Mouse (Mus musculus): ENCODE measurements around the gene Spata33.
"Not testable (repeated sequence)": the region's sequence is repeated elsewhere in the genome, so short reads cannot be mapped to it uniquely, and the experiment has no call there.

Spata33 gene

DNA sequence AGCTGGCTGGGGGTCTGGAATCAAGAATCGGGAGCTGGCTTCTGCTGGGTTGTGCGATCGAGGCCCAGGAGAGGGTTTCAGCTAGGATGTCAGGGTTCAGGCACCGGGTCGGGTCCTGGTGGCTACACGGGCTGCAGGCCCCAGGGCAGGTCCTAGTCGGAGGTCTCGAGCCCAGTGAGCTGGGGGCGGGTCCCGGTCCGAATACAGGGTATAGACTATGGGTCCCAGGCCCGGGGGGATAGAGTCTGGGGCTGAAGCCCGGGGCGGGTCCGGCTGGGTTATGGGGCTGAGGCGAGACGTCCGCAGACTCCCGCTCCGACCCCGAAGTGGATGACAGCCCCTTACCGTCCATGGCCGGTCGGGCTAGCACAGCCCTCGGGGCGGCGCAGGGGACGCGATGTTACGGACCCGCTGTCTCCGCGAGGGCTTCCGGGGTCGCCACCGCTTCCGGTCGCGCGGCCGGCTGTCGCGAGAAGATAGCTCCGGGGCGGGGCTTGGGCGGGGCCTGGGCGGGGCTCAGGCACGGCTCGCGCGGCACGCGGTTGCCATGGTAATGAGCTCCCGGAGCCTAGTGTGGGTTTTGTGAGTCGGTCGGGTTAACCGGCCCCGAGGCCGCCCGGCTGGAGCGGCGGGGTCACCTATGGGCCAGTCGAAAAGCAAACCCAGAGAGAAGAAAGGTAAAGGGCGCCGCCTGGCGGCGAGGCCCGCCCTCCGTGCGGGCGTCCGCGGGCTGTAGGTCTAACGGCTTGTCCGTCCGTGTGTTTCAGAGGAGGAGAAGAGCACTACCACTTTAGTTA, at the start of gene Spata33, which contains the start of gene Chmp1a:
TSS of gene Spata33 (plus strand) at position 512 of the 797 bp plus-strand sequence.
TSS of gene Chmp1a (minus strand) at position 443 of the 797 bp plus-strand sequence.
- peak; percentile 90 for DNase-seq

DNA sequence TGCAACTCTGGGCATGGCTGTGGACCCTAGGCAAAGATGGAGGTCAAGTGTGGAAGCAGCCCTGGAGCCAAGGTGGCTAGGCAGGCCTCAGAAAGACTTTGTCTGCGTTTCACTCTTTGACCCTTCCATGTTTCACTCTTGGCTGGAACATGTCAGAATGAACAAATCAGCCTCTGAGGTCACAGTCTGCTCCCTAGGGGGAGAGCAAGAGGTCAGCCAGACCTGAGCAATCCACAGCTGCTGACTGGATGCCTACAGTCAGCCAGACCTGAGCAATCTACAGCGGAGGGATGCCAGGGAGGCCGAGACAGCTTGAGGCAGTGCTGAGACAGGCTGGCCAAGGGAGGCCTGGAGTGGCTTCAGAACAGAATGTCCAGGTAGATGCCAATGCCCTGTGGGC, 31.2 kb upstream of the Spata33 start:
- peak; percentile 27 for DNase-seq

DNA sequence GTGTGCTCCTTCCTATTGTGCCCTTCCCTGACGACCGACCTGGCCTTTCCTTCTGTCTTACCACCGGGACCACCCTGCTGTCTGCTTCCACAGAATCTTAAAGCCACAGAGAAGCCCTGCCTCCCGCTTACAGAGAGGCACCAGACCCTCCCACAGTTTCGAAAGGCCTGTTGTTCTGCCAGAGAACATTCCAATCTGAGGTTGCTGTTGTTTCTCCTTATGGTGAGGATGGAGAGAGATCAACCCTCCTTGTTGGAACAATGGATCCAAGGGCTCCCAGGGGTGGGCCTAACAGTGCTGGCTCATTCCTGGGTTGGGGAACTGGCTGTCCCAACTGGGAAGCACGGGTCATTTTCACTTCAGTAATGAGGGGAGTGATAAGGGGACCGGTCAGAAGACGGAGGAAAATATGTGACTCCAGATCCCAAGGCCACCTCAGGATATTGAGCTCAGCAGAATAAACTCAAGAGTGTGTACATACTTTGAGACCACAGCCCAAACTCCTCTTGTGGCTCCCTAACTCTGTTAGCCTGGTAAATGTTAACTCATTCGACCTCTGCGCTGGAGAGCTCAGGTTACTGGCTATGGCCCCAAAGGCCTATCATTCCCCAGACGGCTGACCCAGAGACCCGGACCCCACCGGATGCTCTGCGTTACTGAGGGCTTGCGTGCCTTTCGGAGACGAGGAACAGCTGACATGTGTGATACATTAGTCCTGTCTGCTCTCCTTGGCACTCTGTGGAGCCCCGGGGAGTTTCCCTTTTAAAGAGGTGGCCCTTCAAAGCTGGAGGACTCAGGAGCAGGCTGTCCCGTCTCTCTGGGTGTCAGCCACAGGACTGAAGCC, 26.8 kb upstream of the Spata33 start, which contains the start of gene Dpep1:
TSS of gene Dpep1 (plus strand) at position 677 of the 844 bp plus-strand sequence.
- peak; percentile 57 for DNase-seq

DNA sequence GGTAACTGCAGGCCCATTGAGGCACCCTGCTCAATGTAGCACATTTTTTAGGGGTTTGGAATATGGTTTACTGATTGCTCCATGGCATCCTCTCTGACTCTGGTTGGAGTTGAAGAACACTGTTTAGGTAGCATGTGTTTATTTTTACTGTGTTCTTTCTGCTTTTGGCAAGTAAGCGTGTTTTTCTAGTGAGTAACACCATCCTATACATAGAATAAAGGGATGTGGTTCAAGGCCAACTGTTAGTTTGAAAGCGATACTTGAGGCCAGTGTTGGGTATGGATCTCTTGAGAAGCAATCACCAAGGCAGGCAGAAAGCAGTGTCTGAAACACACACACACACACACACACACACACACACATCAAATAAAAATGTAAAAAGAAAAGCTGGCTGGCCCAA, 24.6 kb upstream of the Spata33 start:
- DNase-seq = no peak

DNA sequence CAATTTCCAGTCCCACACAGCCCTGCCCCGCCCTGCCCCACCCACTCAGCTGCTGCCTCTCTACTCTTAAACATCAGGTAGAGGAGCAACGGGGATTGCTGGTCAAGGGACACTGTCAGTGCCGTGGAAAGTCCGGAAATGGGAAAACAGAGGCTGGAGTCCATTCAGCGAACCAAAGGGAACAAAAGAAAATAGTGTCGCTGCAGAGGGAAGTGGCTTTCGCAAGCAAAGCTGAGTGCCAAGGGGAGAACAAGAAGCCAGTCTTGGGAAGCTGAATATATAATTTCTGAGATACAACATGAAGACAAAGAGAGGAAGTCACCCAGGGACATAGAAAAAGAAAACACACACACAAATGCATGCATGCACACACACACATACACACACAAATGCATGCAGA, 23.8 kb upstream of the Spata33 start:
- no peak for DNase-seq

DNA sequence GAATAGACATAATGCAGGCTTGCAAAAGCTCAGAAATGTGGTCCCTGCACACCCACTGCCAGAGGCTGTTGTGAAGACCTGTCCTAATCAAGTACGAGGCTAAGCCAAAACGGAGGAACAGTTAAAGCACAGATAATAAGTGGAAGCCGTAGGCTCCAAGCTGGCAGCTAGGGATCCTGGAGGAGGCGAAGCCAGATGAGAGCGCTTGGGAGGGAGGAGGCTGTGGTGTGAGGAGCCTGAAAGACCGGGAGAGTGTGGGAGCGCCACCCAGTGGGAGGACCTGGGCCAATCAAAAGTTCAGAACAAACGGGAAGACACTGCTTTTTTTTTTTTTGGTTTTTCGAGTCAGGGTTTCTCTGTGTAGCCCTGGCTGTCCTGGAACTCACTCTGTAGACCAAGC, 22.0 kb upstream of the Spata33 start:
- peak; percentile 82 for DNase-seq

DNA sequence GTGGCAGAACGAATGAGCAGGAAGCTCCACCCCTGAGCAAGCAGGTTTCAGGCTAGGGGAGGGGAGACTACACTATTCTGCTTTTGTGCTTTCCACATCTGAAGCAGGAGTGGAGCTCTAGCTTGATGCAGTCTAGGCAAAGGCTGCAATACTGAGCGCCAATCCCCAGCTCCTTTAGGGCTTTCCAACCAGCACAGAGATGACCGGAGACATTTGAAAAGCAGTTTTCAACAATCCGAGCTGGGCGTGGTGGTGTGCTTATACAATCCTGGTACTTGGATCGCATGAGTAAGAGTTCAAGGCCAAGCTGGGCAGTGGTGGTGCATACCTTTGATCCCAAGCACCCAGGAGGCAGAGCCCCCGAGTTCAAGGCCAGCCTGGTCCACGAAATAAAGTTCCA, 20.7 kb upstream of the Spata33 start:
- no peak for DNase-seq

DNA sequence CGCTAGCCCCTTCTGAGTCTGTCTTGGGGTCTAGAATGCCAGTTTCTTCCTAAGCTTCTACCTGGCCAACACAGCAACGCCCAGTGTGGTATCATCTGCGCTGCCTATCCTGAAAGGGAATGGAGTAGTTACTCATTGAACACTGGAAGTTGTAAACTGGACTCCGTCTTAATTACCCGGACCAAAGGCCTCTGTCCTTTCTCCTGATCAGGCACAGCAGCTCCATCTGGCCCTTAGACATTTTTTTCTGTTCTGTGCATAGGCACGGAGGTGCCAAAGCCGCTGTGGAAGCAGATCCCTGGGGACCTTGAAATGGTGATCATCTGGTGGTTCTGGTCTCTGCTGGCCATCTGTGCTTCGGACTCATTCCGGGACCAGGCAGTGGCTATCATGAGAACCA, 18.9 kb upstream of the Spata33 start:
- no peak for DNase-seq

DNA sequence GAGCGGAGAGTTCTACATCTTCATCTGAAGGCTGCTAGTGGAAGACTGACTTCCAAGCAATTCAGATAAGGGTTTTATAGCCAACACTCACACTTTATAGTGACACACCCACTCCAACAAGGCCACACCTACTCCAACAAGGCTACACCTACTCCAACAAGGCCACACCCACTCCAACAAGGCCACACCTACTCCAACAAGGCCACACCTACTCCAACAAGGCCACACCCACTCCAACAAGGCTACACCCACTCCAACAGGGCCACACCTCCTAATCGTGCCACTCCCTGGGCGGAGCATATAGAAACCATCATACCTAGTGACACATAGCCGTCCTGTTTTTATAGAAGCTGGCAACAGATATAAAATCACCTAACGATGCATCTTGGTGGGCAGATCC, 15.6 kb upstream of the Spata33 start:
- DNase-seq = not testable (repeated sequence)

DNA sequence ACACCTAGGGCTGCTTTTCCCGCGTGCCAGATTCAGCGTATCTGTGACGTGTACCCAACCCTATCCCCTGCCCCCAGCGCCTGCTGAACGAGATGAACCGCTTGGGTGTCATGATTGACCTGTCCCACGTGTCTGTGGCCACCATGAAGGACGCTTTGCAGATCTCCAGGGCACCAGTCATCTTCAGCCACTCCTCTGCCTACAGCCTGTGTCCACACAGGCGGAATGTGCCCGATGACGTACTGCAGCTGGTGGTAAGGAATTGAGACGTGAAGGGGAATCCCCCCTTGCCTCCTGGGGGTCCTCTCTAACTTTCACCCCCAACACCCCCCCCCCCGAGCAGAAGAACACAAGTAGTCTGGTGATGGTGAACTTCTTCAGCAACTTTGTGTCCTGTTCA, 12.8 kb upstream of the Spata33 start:
- no peak for DNase-seq

DNA sequence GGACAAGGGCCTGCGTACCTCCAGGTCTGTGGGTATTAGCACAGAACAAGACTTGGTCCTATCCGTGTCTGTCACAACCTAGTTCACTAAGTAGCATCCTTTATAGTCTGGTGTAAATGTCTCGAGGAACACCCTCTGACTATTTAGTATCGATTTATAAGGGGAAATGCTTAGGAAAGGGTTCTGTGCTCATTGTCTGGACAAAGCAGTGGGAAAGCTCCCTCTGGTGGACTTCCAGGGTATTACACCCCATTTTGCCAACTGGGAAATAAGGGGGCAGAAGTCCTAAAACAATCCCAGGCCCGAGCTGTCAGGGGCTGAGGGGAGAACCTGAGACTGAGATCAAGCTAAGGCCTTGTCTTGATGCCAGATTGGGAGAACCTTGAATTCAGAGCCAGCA, 10.3 kb upstream of the Spata33 start:
- peak; percentile 85 for DNase-seq

DNA sequence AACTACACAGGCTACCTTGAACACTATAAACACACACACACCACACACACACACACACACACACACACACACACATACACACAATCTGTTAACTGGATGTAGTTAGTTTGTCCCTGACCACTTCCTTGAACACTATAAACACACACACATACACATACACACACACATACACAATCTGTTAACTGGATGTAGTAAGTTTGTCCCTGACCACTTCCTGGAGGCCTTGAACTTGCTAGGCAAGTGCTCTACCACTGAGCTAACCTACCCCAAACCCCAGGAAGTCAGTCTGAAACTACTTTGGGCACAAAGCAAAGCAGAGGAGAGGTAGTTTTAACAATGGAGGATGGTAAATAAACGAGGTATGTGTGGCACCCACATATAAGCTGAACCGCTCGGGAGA, 9.1 kb upstream of the Spata33 start:
- no peak for DNase-seq

DNA sequence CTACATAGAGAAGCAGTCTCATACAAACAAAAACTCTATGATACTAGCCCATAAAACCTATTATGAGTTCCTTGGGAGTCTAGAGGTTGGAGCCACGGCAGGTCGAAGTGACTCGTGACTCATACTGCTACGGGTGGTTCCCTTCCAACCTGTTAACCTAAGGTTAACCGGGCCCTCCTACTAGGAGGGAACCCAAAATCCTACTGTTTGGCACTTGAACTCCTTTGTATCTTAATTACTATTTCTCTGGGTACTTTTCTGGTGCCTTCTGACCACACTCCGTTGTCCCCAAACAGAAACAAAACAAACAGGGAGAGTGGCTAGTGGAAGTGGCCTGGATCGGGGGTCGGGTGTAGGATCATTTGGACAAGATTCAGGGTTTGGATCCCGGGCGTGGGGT, 756 bp upstream of the Spata33 start:
- no peak for DNase-seq

DNA sequence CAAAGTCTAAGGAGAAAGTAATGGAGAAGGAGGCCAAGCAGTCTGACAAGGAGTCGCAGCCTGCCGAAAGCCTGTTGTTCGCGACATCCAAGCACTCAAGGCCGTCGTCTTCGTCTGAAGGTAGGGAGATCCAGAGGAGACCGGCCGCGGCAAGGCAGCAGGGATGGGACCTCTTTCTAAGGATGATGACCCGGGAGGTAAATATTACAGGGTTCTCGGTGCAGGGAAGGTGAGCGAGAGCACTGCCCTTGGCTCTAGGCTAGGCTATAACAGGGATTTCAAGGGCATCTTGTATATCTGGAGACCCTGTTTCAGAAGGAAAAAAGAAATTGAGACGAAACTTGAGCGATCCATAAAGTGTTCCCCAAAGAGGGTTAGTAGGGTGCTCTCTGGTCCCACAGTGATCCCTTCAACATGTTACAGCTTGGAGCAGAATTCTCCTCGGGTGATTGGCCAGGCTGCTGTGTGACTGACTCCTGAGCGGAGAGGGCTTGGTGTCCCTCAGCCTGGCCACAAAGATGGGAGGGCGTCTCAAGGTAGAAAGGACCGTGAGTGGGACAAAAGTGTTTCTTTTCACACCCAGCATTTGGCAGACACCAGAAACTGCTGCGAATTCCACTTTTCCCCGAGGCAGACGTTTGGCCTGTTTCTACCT, 613 bp downstream of the Spata33 start:
- DNase-seq = no peak

DNA sequence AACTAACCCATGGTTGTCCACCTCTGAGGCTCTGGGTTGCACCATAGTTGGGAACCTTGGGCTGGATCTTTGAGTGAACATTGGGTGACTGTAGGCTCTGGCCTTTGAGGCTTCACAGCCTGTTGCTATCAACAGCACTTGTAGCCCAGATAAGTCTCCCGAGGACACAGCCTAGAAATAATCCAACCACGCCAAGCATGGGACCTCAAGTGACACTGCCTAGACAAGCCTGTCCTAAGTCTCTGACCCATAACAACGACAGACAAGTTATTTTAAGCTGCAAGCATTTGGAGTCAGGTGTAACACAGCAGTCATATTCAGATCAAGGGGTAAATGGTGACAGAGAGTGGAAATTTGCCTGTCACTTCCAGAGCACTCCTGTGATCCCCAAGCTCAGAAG, 2.8 kb downstream of the Spata33 start:
- DNase-seq = no peak

DNA sequence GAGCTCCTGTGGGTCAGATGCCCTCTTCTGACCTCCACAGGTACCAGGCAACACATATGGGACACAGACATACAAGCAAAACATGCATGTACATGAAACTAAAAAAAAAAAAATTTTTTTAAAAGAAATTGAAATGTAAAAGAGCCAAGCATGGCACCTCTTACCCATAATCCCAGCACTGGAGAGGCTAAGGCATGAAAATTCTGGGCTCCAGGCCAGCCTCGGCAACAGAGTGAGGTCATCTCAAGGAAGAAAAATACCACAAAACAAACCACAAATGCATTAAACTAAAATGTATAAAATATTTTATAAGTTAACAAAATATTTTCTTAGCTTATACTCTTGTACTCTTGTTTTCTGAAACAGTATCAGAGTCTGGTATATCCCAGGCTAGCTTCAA, 8.3 kb downstream of the Spata33 start:
- no peak for DNase-seq

DNA sequence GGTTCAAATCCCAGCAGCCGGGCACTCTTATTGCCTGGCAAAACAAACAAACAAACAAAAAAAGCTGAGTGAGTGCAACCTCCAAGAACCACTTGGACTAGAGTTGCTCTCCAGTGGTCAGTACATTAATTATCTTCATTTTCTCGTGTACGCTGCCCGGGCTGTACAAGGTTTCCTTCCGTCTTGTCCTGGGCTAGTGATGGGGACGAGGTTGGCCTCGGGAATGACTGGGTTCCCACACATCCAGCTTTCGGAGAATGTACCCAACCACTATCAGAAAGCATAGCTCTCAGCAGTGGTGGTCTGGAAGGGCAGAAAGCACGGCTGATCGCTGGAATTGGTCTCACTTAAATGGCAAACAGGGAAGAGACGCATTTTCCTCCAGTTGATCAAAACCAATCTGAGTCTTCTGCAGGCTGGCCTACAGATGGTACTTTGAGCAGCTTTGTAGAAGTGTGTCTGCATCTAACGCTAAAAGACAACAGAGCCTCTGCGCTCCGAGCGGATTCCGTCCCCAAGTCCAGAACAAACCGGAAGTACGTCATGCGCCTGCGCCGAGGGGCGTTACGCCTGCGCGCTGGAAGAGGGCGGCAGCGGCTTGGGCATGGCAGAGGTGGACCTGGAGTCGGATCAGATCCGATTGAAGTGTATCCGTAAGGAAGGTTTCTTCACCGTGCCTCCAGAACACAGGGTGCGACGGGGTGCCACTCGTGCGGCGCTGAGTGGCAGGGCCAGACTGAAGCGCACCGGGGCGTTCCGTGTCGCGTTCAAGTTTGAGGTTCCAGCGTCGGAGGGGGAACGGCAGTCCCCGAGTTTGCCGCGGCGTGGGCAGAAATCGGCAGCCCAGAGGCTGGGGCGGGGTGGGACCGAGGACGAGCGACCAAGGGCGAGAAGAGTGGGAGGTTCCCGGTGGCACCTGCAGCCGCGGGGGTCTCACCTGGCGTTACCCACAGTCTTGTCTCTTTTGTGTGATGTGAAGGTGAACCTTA, 11.9 kb downstream of the Spata33 start, which contains the start of gene Cdk10:
TSS of gene Cdk10 (plus strand) at position 565 of the 989 bp plus-strand sequence.
- DNase-seq = peak; percentile 94

DNA sequence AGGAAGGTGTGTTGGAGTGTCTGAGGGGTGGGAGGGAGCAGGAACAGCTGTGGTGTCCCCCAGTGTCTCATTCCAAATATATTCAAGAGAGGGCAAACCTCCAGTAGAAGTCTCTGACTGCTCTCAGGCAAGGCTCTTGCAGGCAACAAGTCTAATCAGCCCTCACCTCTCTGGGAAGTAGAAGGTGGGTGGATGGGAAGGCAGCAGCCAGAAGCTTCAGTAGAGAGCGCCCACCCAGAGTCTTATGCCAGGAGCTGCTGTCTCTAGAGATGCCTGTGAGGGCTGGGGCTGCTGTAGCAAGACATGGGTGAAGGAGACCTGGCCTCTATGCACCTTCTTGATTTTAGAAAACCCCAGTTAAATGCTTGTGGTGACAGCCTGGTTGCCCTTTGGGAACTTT, 15.8 kb downstream of the Spata33 start:
- no peak for DNase-seq

DNA sequence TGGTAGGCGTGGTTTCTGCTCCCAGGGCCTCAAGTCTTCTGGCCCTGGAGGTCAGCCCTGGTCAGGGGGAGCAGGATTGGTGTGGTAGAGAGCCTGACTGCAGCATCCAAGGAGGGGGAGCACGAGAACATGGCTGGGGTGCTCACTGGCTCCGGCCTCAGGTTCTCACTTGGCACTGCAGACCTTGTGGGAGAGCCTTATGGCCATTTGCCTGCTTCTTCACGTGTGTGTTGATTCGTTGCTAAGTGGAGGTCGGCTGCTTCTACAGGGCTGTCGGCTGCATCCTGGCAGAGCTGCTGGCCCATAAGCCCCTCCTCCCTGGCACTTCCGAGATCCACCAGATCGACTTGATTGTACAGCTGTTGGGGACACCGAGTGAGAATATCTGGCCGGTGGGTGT, 17.7 kb downstream of the Spata33 start:
- DNase-seq = not testable (repeated sequence)

DNA sequence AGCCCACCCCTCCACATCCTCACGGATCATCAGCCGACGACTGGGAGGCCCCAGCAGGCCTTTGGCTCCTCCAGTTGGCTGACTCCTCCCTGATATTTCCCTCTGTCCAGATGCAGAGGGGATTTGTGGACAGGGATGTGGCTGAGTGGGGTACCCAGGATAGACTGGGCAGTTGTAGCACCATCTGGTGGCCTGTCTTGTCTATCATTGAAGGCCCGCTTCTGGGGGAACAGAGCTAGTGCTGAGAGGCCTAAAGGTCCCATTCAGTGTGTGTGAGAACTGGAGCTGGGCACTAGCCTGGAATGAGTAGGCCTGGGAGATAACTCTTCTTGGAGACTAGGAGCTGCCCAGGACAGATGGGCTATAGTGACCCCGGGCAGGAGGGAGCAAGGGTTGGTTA, 19.1 kb downstream of the Spata33 start:
- no peak for DNase-seq

DNA sequence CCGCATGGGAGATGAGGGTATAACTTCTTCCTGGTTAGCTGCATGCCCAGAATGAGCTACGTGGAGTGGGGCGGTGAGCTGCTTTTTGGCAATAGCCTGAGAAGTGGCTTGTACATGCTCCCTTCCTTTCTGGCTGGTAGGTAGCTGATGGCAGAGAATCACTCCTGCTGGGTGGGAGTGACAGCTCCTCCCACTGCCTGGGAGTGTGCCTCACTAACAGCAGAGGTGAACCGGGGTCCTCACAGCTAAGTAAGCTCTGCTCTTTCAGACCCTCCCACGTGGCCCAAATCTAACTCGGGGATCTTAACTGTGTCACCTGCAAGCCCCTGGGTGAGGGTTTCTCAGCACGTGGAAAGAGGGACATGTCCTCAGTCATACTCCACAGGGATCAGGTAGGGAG, 19.9 kb downstream of the Spata33 start:
- DNase-seq = no peak

DNA sequence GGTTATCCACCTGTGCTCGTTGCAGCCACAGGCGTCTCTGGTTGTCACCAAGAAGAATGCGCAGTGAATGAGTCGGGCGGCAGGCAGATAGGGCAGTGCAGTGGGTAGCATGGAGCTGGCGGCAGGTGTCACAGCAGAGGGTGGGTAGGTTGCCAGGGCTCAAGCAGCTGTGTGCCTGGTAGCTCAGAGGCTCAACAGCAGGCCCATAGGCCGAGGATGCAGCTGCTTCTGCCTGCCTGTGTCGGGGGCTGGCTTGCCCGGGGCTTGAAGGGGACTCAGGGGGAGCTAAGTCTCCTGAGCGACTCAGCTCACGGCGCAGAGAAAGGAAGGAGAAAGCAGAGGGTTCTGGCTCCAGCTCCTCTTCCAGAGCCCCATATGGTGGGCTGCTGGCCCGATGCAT, 20.7 kb downstream of the Spata33 start:
- DNase-seq = no peak
